Mouse (Mus musculus) limb, embryonic 14.5 days (tissue): ENCODE results near the gene Rtkn2. TPM values are rescaled to one million over a fixed set of nuclear protein-coding genes. Genes with fewer than 3 reads are reported as not detected.
A peak's percentile ranks its signal among the peaks of the same experiment; 100 is the strongest.

Source experiments
- ATAC-seq: fragments of 200-750 bp; cut with Nextera tagmentation; 2 replicates; pipeline ENCODE4 v1.8.0; 2017; ENCODE audit warnings: low read depth, moderate number of reproducible peaks, moderate TSS enrichment; ENCODE audit not compliant: low FRiP score
- DNase-seq: peaks from one replicate; pipeline ENCODE4 v3.0.0-alpha.2; 2015; ENCODE audit warnings: low spot score
- H3K27ac ChIP-seq: fragments of 300-500 bp; sonication (generic); replicated peaks from 2 replicates; pipeline ENCODE4 v1.5.1; 2014; ENCODE audit warnings: low read depth, mild to moderate bottlenecking, low read length, moderate library complexity, mixed read lengths
- H3K27me3 ChIP-seq: fragments of 300-500 bp; sonication (generic); 2 replicates; pipeline ENCODE4 v1.6.1; 2014; ENCODE audit warnings: low read length, mixed read lengths; ENCODE audit not compliant: control insufficient read depth, insufficient read depth
- H3K36me3 ChIP-seq: fragments of 300-500 bp; sonication (generic); 2 replicates; pipeline ENCODE4 v1.6.1; 2014; ENCODE audit warnings: mild to moderate bottlenecking, low read length, moderate library complexity, mixed read lengths; ENCODE audit not compliant: control insufficient read depth, insufficient read depth
- H3K4me1 ChIP-seq: fragments of 300-500 bp; sonication (generic); 2 replicates; pipeline ENCODE4 v1.6.1; 2014; ENCODE audit warnings: antibody characterized with exemption, low read length, mixed read lengths; ENCODE audit not compliant: control insufficient read depth, insufficient read depth
- H3K4me2 ChIP-seq: fragments of 300-500 bp; sonication (generic); replicated peaks from 2 replicates; pipeline ENCODE4 v1.6.1; 2014; ENCODE audit warnings: low read depth, mild to moderate bottlenecking, low read length, moderate library complexity; ENCODE audit not compliant: severe bottlenecking
- H3K4me3 ChIP-seq: fragments of 300-500 bp; sonication (generic); replicated peaks from 2 replicates; pipeline ENCODE4 v1.5.1; 2014; ENCODE audit warnings: low read length
- H3K9ac ChIP-seq: fragments of 300-500 bp; sonication (generic); 2 replicates; pipeline ENCODE4 v1.6.1; 2014; ENCODE audit warnings: mild to moderate bottlenecking, low read depth, low read length, moderate library complexity; ENCODE audit not compliant: severe bottlenecking
- H3K9me3 ChIP-seq: fragments of 300-500 bp; sonication (generic); 2 replicates; pipeline ENCODE4 v1.6.1; 2016; ENCODE audit warnings: low read length; ENCODE audit not compliant: control insufficient read depth
- POLR2A ChIP-seq: fragments of 200-500 bp; IDR thresholded peaks from 2 replicates; pipeline ENCODE4 v1.8.0; 2012; ENCODE audit warnings: inconsistent platforms, mild to moderate bottlenecking, moderate library complexity, borderline replicate concordance; ENCODE audit not compliant: insufficient read depth, insufficient read length; ENCODE audit errors: extremely low read depth
- WGBS: fragments of 180-500 bp; shearing (Covaris S2); extraction: QIAGEN DNeasy Blood & Tissue Kit; methylation state at CpG from one replicate; pipeline ENCODE4 v1.1.7; 2014; 5-methylcytosine and 5-hydroxymethylcytosine counted together
- polyA plus RNA-seq, 2 experiments: library from polyadenylated mRNA; depleted of rRNA in 1 of 2; stranded (reverse) in 1 of 2; unstranded in 1 of 2; fragments of >200 nt; fragmentation: Nextera tagmentation in 1 of 2; extraction: Ambion mirVana in 1 of 2; gene quantifications; 2 replicates each; pipeline versions ENCODE4 v1.2.1 to v1.2.3; 2012 to 2014

Gene Rtkn2
- polyA plus RNA-seq, 2 experiments: 2.9 to 5.7 TPM

DNA sequence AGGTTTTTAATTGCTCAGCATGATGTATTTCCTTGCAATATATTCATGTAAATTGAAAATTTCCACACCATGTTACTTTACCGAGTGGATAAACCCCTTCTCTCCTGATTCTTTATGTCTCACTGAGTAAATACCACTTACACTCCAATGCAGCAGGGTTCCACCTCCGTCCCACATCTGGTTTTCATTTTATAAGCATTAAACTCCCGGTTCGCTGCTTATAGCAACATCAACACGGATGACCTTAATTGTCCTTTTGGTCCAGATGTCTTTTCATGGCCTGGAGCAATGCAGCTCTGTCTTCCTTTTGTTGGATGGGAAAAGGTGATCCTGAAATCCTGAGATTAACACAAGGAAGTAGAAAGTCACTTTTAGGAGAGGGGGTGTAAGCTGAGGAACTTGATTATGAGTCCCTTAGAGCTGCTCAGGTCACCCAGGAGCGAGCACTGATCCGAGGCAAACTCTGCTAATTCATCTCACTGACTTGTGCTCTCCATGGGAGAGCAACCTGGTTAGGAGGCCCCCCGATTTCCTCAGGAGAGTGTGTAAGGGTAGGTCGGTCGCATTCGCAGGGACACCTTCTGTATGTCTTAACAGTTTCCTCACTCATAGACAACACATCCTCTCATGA, 8.1 kb upstream of the Rtkn2 start:
- Histone ChIP-seq H3K4me3 (no peak overlapping the region), H3K9ac (no peak overlapping the region), H3K9me3 (no peaks in the 10 kb centered on the region), H3K4me1 (peaks cover 8% of the 10 kb centered on the region), H3K36me3 (no peaks in the 10 kb centered on the region), H3K4me2 (no peak overlapping the region; the same call in 1 of the 2 replicates), H3K27ac (no peak overlapping the region), H3K27me3 (no peaks in the 10 kb centered on the region)
- WGBS: 9% methylated on average over 11 of the region's 11 CpGs
- ATAC-seq: peak; percentile 79
- peak; percentile 61 for DNase-seq
- TF ChIP-seq POLR2A: no peak

DNA sequence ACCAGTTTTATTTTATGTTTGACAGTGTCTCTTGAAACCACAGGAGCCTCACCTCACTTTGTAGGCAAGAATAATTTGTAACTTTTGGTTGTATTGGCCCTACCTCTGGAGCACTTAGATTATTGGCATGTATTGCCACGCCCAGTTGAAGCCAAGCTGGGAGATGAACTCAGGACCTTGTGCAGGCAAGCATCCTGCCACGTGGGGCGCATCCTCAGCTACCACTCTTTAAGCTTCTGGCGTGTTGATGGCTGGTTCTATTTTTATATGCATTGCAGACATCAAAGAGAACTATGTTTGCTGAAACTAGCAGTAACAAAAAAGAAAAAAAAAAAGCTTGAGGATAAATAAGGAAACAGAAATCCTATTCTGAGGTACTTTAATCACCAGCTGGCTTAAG, 2.1 kb upstream of the Rtkn2 start:
- no peak for ATAC-seq
- H3K36me3 ChIP-seq: no peaks in the 10 kb centered on the region
- no peaks in the 10 kb centered on the region for H3K4me1 ChIP-seq
- no peak overlapping the region for H3K9ac ChIP-seq
- no peak overlapping the region for H3K4me2 ChIP-seq
- no peak overlapping the region for H3K4me3 ChIP-seq
- no peaks in the 10 kb centered on the region for H3K27me3 ChIP-seq
- no peak for TF ChIP-seq POLR2A
- no peaks in the 10 kb centered on the region for H3K9me3 ChIP-seq
- WGBS: 55% methylated on average over 4 of the region's 4 CpGs
- H3K27ac ChIP-seq: no peak overlapping the region
- DNase-seq: no peak

- Histone ChIP-seq H3K9ac (no peak overlapping the region), H3K27ac (no peak overlapping the region), H3K9me3 (no peaks in the 10 kb centered on the region), H3K4me3 (no peak overlapping the region), H3K27me3 (no peaks in the 10 kb centered on the region), H3K36me3 (no peaks in the 10 kb centered on the region), H3K4me2 (no peak overlapping the region), H3K4me1 (no peaks in the 10 kb centered on the region)
- 89% methylated on average over 8 of the region's 8 CpGs for WGBS
- DNase-seq (no peak), ATAC-seq (no peak)
- TF ChIP-seq POLR2A: no peak
These were observed 4.4 kb downstream of the Rtkn2 start for GRCm38 (mm10) chr10:67983776-67984175.

DNA sequence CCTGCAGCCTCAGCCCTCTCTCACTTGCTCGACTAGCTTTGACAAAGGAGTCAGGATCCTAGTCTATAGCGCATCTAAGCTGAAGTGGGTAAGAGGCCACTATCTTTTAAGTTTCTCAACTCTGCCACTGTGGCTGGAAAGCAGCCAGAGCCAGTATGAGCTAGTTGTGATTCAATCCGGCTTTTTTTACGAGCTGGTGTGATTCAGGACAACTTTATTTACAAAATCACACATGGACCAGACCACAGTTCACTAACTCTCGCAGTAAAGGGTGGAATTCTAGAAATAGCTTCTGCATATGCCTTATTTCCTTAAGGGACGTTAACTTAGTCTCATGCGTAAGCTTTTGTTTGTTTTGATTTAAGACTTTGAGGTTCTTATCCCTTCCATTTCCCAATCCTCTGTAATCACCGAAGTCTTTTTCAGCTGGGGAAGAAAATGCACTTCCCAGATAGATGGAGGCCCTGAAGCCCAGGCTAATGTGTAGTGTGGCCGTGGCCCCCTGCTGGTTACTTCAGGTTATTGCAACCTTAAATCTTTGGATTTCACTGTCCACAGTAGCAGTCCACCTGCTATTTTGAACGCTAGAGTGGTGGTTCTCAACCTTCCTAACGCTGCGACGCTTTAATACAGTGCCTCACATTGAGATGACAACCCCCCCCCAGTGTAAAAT, 5.0 kb downstream of the Rtkn2 start:
- Histone ChIP-seq H3K36me3 (no peaks in the 10 kb centered on the region), H3K4me3 (no peak overlapping the region), H3K9ac (no peak overlapping the region), H3K27ac (no peak overlapping the region), H3K4me2 (no peak overlapping the region), H3K4me1 (no peaks in the 10 kb centered on the region), H3K9me3 (no peaks in the 10 kb centered on the region), H3K27me3 (no peaks in the 10 kb centered on the region)
- DNase-seq: peak; percentile 72
- 44% methylated on average over 13 of the region's 13 CpGs for WGBS
- ATAC-seq: peak; percentile 78; the same call in 1 of the 2 replicates
- no peak for TF ChIP-seq POLR2A

DNA sequence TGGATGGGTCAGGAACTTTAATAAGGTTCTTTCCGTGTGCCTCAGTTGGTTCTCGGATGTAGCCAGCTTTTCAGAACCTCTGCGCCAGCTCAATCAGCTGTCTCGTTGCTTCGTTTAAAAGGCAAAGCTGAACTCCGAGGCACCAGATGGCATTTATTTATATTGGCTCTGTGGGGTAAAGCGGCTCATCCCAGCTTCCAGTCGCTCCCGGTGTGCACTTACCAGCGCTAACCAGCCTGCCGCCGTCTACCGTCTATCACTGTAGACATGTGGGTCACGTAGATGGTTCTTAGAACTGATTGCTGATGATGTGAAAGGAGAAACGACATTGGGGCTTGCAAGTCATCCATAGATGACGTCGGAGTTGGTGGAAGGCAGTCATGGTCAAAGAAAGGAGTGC, 5.7 kb downstream of the Rtkn2 start:
- no peaks in the 10 kb centered on the region for H3K27me3 ChIP-seq
- H3K4me3 ChIP-seq: no peak overlapping the region
- no peaks in the 10 kb centered on the region for H3K4me1 ChIP-seq
- no peak overlapping the region for H3K9ac ChIP-seq
- no peaks in the 10 kb centered on the region for H3K9me3 ChIP-seq
- DNase-seq (no peak), ATAC-seq (no peak)
- WGBS: 89% methylated on average over 17 of the region's 17 CpGs
- no peak overlapping the region for H3K4me2 ChIP-seq
- no peak overlapping the region for H3K27ac ChIP-seq
- no peaks in the 10 kb centered on the region for H3K36me3 ChIP-seq
- TF ChIP-seq POLR2A: no peak
